18 mouse cellular contexts compared by ENCODE assay signal in the genomic region with DNA sequence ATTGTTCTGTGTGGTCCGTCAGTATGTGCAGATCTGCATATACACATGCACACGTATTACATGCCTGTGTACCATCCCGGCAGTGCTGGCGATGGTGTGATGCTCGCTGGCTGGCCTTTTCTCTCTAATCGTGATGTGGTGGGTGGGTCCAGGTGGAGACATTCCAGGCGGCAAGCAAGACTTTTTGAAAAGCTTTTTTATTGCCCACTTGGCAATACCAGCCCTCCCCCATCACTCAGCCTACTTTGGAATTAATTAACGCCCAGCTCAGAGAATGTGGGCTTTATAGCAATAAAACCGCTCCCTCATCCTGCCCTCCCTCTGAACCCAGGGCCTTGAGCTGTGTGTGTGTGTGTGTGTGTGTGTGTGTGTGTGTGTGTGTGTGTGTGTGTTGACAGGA.
DNase-seq lines count a peak whose midpoint lies in the region; ATAC-seq and TF ChIP-seq lines count a peak whose summit lies in the region.
"Had no signal": no experiment of that assay in that cellular context is flagged by ENCODE, and none has a peak within 500 bp of the region (broad histone marks: within the 10 kb centered on the region; RNA-seq: fewer than 3 reads in every experiment).

No protein-coding gene starts in this region.

- H3K27me3 ChIP-seq in kidney, embryonic 14.5 days (ENCODE audit: control insufficient read depth, insufficient read depth, low read length), result no peaks in the 10 kb centered on the region
- H3K27me3 ChIP-seq in intestine, embryonic 14.5 days (replicated peaks; ENCODE audit: control insufficient read depth, insufficient read depth, low read length), result no peaks in the 10 kb centered on the region
- H3K27me3 ChIP-seq in limb, embryonic 14.5 days (ENCODE audit: control insufficient read depth, insufficient read depth, low read length), result peaks cover 10% of the 10 kb centered on the region; the same call in 1 of the 2 replicates
- H3K27me3 ChIP-seq: embryonic facial prominence, embryonic 13.5 days; heart, embryonic 12.5 days had no signal

- DNase-seq in kidney, postnatal 25 days, result no peak
- DNase-seq in R1 (ENCODE audit: low read depth, low spot score), result peak; percentile 33
- DNase-seq in intestine, embryonic 14.5 days (ENCODE audit: low spot score), result peak; percentile 72
- peak; percentile 71 for DNase-seq in limb, embryonic 14.5 days (ENCODE audit: low spot score)
- no peak for DNase-seq in cerebellum, adult 11 months
- DNase-seq in spleen, adult 12 weeks (ENCODE audit: low spot score), result no peak
- DNase-seq in cerebellum, postnatal 10 days, result no peak
- DNase-seq: cerebellum, postnatal 25 days; kidney, adult 9 months; lung, adult 2 months; midbrain, embryonic 14.5 days had no signal

- TF ChIP-seq POLR2A in limb, embryonic 14.5 days (IDR thresholded peaks at IDR 0.05; ENCODE audit: borderline replicate concordance, extremely low read depth, insufficient read depth, insufficient read length), result no peak

- no peak overlapping the region for H3K9ac ChIP-seq in kidney, embryonic 14.5 days (ENCODE audit: low read depth, low read length)
- H3K9ac ChIP-seq in intestine, embryonic 14.5 days (ENCODE audit: low read length), result no peak overlapping the region
- H3K9ac ChIP-seq in limb, embryonic 14.5 days (ENCODE audit: low read depth, low read length, severe bottlenecking), result no peak overlapping the region
- H3K9ac ChIP-seq: embryonic facial prominence, embryonic 13.5 days; heart, embryonic 12.5 days; hindbrain, embryonic 14.5 days had no signal

- no peaks in the 10 kb centered on the region for H3K9me3 ChIP-seq in kidney, embryonic 14.5 days (ENCODE audit: control insufficient read depth, low read length)
- H3K9me3 ChIP-seq in intestine, embryonic 14.5 days (ENCODE audit: control insufficient read depth, low read length), result no peaks in the 10 kb centered on the region
- no peaks in the 10 kb centered on the region for H3K9me3 ChIP-seq in limb, embryonic 14.5 days (ENCODE audit: control insufficient read depth, low read length)
- H3K9me3 ChIP-seq: embryonic facial prominence, embryonic 13.5 days; heart, embryonic 12.5 days had no signal

- WGBS in kidney, embryonic 14.5 days, result 20% methylated on average over 9 of the region's 9 CpGs
- 23% methylated on average over 9 of the region's 9 CpGs for WGBS in intestine, embryonic 14.5 days
- WGBS in limb, embryonic 14.5 days, result 9% methylated on average over 9 of the region's 9 CpGs

- no peaks in the 10 kb centered on the region for H3K36me3 ChIP-seq in kidney, embryonic 14.5 days (ENCODE audit: control insufficient read depth, insufficient read depth, low read length)
- no peaks in the 10 kb centered on the region for H3K36me3 ChIP-seq in intestine, embryonic 14.5 days (ENCODE audit: control insufficient read depth, insufficient read depth, low read length)
- H3K36me3 ChIP-seq in limb, embryonic 14.5 days (ENCODE audit: control insufficient read depth, insufficient read depth, low read length), result no peaks in the 10 kb centered on the region
- H3K36me3 ChIP-seq: embryonic facial prominence, embryonic 13.5 days; heart, embryonic 12.5 days had no signal

- no peak overlapping the region for H3K27ac ChIP-seq in kidney, embryonic 14.5 days (ENCODE audit: low read depth, low read length)
- peak overlapping the region; percentile 7; the same call in 1 of the 2 replicates for H3K27ac ChIP-seq in intestine, embryonic 14.5 days (ENCODE audit: low read depth)
- no peak overlapping the region for H3K27ac ChIP-seq in limb, embryonic 14.5 days (replicated peaks; ENCODE audit: low read depth, low read length)
- H3K27ac ChIP-seq: embryonic facial prominence, embryonic 13.5 days; hindbrain, embryonic 14.5 days; left cerebral cortex, adult 2 months; macrophage had no signal

- peak; percentile 57; the same call in 1 of the 2 replicates for ATAC-seq in kidney, embryonic 14.5 days (ENCODE audit: low FRiP score, low TSS enrichment)
- ATAC-seq in intestine, embryonic 14.5 days (replicated peaks; ENCODE audit: low FRiP score, low TSS enrichment, low read depth), result peak; percentile 89
- peak; percentile 41; the same call in 1 of the 2 replicates for ATAC-seq in limb, embryonic 14.5 days (ENCODE audit: low FRiP score, low read depth)

- no peak overlapping the region for H3K4me2 ChIP-seq in kidney, embryonic 14.5 days (replicated peaks; ENCODE audit: low read depth, low read length)
- 0 out of 2 replicates have a peak overlapping the region, but pooled peaks have one; percentile 6 for H3K4me2 ChIP-seq in intestine, embryonic 14.5 days (ENCODE audit: low read length)
- H3K4me2 ChIP-seq in limb, embryonic 14.5 days (replicated peaks; ENCODE audit: low read depth, low read length, severe bottlenecking), result peak overlapping the region; percentile 25; the same call in 1 of the 2 replicates
- H3K4me2 ChIP-seq: embryonic facial prominence, embryonic 13.5 days; heart, embryonic 12.5 days; hindbrain, embryonic 14.5 days had no signal

- no peak overlapping the region for H3K4me3 ChIP-seq in kidney, embryonic 14.5 days (ENCODE audit: low read length)
- no peak overlapping the region for H3K4me3 ChIP-seq in intestine, embryonic 14.5 days (ENCODE audit: low read depth, low read length)
- H3K4me3 ChIP-seq in limb, embryonic 14.5 days (replicated peaks; ENCODE audit: low read length), result no peak overlapping the region
- H3K4me3 ChIP-seq: embryonic facial prominence, embryonic 13.5 days; heart, embryonic 12.5 days; left cerebral cortex, adult 2 months; myocyte had no signal

- H3K4me1 ChIP-seq in kidney, embryonic 14.5 days (ENCODE audit: control insufficient read depth, insufficient read depth, low read length), result peaks cover 13% of the 10 kb centered on the region
- 0 out of 2 replicates have a peak, but pooled peaks cover 5% of the 10 kb centered on the region for H3K4me1 ChIP-seq in intestine, embryonic 14.5 days (replicated peaks; ENCODE audit: control insufficient read depth, insufficient read depth, low read length)
- peaks cover 23% of the 10 kb centered on the region for H3K4me1 ChIP-seq in limb, embryonic 14.5 days (ENCODE audit: control insufficient read depth, insufficient read depth, low read length)
- H3K4me1 ChIP-seq: heart, embryonic 12.5 days had no signal

Comparison
In these comparisons a context has a peak if more than half of its experiments do, and no peak if none do; other contexts are left out.
1. DNase-seq: peak in R1 (single experiment), intestine, embryonic 14.5 days (single experiment) and limb, embryonic 14.5 days (single experiment); none in kidney, postnatal 25 days (0 of 2), cerebellum, adult 11 months (single experiment), spleen, adult 12 weeks (single experiment) and cerebellum, postnatal 10 days (0 of 2).
2. Peak in every context shown above with its lines, with median percentiles within 50 percentile points of each other: ATAC-seq.